Mouse (Mus musculus) midbrain, embryonic 15.5 days (tissue): ENCODE measurements around the gene Slc16a6. TPM values are rescaled to one million over a fixed set of nuclear protein-coding genes. Genes with fewer than 3 reads are reported as not detected.

ENCODE experiments used
- ATAC-seq: fragments of 200-750 bp; cut with Nextera tagmentation; replicated peaks from 2 replicates; pipeline ENCODE4 v1.8.0; 2017; ENCODE audit warnings: moderate TSS enrichment
- H3K27ac ChIP-seq: fragments of 300-500 bp; sonication (generic); 2 replicates; pipeline ENCODE4 v1.5.1; 2015; ENCODE audit warnings: mild to moderate bottlenecking, inconsistent platforms
- H3K27me3 ChIP-seq: fragments of 300-500 bp; sonication (generic); replicated peaks from 2 replicates; pipeline ENCODE4 v1.6.1; 2015; ENCODE audit warnings: inconsistent platforms
- H3K36me3 ChIP-seq: fragments of 300-500 bp; sonication (generic); replicated peaks from 2 replicates; pipeline ENCODE4 v1.6.1; 2015; ENCODE audit warnings: inconsistent platforms
- H3K4me1 ChIP-seq: fragments of 300-500 bp; sonication (generic); 2 replicates; pipeline ENCODE4 v1.6.1; 2015; ENCODE audit warnings: inconsistent platforms
- H3K4me2 ChIP-seq: fragments of 300-500 bp; sonication (generic); 2 replicates; pipeline ENCODE4 v1.6.1; 2015; ENCODE audit warnings: inconsistent platforms, mild to moderate bottlenecking, moderate library complexity
- H3K4me3 ChIP-seq: fragments of 300-500 bp; sonication (generic); 2 replicates; pipeline ENCODE4 v1.5.1; 2015; ENCODE audit warnings: mild to moderate bottlenecking, inconsistent platforms
- H3K9ac ChIP-seq: fragments of 300-500 bp; sonication (generic); 2 replicates; pipeline ENCODE4 v1.6.1; 2015; ENCODE audit warnings: mild to moderate bottlenecking, inconsistent platforms
- H3K9me3 ChIP-seq: fragments of 300-500 bp; sonication (generic); 2 replicates; pipeline ENCODE4 v1.6.1; 2016; ENCODE audit warnings: inconsistent platforms
- WGBS: fragments of 180-500 bp; shearing (Covaris S2); methylation state at CpG from one replicate; pipeline ENCODE4 v1.1.7; 2015; ENCODE audit warnings: mixed read lengths; 5-methylcytosine and 5-hydroxymethylcytosine counted together
- polyA plus RNA-seq: library from polyadenylated mRNA; unstranded; fragments of >200 nt; fragmentation: Nextera tagmentation; extraction: Ambion mirVana; gene quantifications from 2 replicates; pipeline ENCODE4 v1.2.1, GENCODE M21; 2015

Gene Slc16a6
- polyA plus RNA-seq, 1 experiment from 2014 or later: 4.1 TPM

GRCm38 (mm10) chr11:109465068-109465467, 8.3 kb downstream of the Slc16a6 start:
- Histone ChIP-seq H3K4me3 (no peak overlapping the region), H3K27me3 (no peaks in the 10 kb centered on the region), H3K4me2 (no peak overlapping the region), H3K4me1 (no peaks in the 10 kb centered on the region), H3K9ac (no peak overlapping the region), H3K36me3 (no peaks in the 10 kb centered on the region), H3K27ac (no peak overlapping the region), H3K9me3 (no peaks in the 10 kb centered on the region)
- 93% methylated on average over 4 of the region's 4 CpGs for WGBS
- no peak for ATAC-seq

GRCm38 (mm10) chr11:109460586-109460985, 12.8 kb downstream of the Slc16a6 start:
- Histone ChIP-seq H3K4me2 (no peak overlapping the region), H3K9me3 (no peaks in the 10 kb centered on the region), H3K27ac (no peak overlapping the region), H3K36me3 (no peaks in the 10 kb centered on the region), H3K4me3 (no peak overlapping the region), H3K9ac (no peak overlapping the region), H3K27me3 (no peaks in the 10 kb centered on the region), H3K4me1 (no peaks in the 10 kb centered on the region)
- no peak for ATAC-seq
- WGBS: 76% methylated on average over 5 of the region's 5 CpGs

- H3K4me3 ChIP-seq: no peak overlapping the region
- H3K4me2 ChIP-seq: no peak overlapping the region
- H3K9ac ChIP-seq: no peak overlapping the region
- no peaks in the 10 kb centered on the region for H3K27me3 ChIP-seq
- H3K27ac ChIP-seq: no peak overlapping the region
- H3K4me1 ChIP-seq: no peaks in the 10 kb centered on the region
- no peak for ATAC-seq
- no peaks in the 10 kb centered on the region for H3K36me3 ChIP-seq
- H3K9me3 ChIP-seq: no peaks in the 10 kb centered on the region
- WGBS: 94% methylated on average over 11 of the region's 11 CpGs
Observed at GRCm38 (mm10) chr11:109458165-109458564, 15.2 kb downstream of the Slc16a6 start.

GRCm38 (mm10) chr11:109456261-109456660, 17.1 kb downstream of the Slc16a6 start:
- Histone ChIP-seq H3K4me2 (no peak overlapping the region), H3K27ac (no peak overlapping the region), H3K27me3 (no peaks in the 10 kb centered on the region), H3K9me3 (no peaks in the 10 kb centered on the region), H3K4me1 (no peaks in the 10 kb centered on the region), H3K36me3 (no peaks in the 10 kb centered on the region), H3K9ac (no peak overlapping the region), H3K4me3 (no peak overlapping the region)
- WGBS: 79% methylated on average over 5 of the region's 5 CpGs
- ATAC-seq: no peak

GRCm38 (mm10) chr11:109451169-109451568, 22.2 kb downstream of the Slc16a6 start:
- Histone ChIP-seq H3K9me3 (no peaks in the 10 kb centered on the region), H3K27ac (no peak overlapping the region), H3K9ac (no peak overlapping the region), H3K27me3 (no peaks in the 10 kb centered on the region), H3K4me2 (no peak overlapping the region), H3K4me1 (no peaks in the 10 kb centered on the region), H3K4me3 (no peak overlapping the region), H3K36me3 (no peaks in the 10 kb centered on the region)
- WGBS: 85% methylated on average over 11 of the region's 11 CpGs
- ATAC-seq: no peak

GRCm38 (mm10) chr11:109445438-109446035, 27.9 kb downstream of the Slc16a6 start:
- 57% methylated on average over 13 of the region's 13 CpGs for WGBS
- no peak for ATAC-seq
- H3K4me3 ChIP-seq: no peak overlapping the region
- H3K9me3 ChIP-seq: no peaks in the 10 kb centered on the region
- no peak overlapping the region for H3K27ac ChIP-seq
- H3K4me1 ChIP-seq: no peaks in the 10 kb centered on the region
- H3K4me2 ChIP-seq: no peak overlapping the region
- H3K27me3 ChIP-seq: no peaks in the 10 kb centered on the region
- no peaks in the 10 kb centered on the region for H3K36me3 ChIP-seq
- no peak overlapping the region for H3K9ac ChIP-seq

- no peak for ATAC-seq
- no peak overlapping the region for H3K9ac ChIP-seq
- no peaks in the 10 kb centered on the region for H3K36me3 ChIP-seq
- H3K4me2 ChIP-seq: no peak overlapping the region
- no peaks in the 10 kb centered on the region for H3K9me3 ChIP-seq
- no peaks in the 10 kb centered on the region for H3K27me3 ChIP-seq
- peaks cover 8% of the 10 kb centered on the region for H3K4me1 ChIP-seq
- H3K4me3 ChIP-seq: no peak overlapping the region
- no peak overlapping the region for H3K27ac ChIP-seq
- WGBS: 48% methylated on average over 7 of the region's 7 CpGs
Observed at GRCm38 (mm10) chr11:109444600-109444999, 28.8 kb downstream of the Slc16a6 start.

GRCm38 (mm10) chr11:109443468-109444263, 29.7 kb downstream of the Slc16a6 start:
- H3K9me3 ChIP-seq: no peaks in the 10 kb centered on the region
- no peaks in the 10 kb centered on the region for H3K36me3 ChIP-seq
- H3K4me1 ChIP-seq: peaks cover 12% of the 10 kb centered on the region
- H3K27me3 ChIP-seq: no peaks in the 10 kb centered on the region
- H3K27ac ChIP-seq: no peak overlapping the region
- no peak overlapping the region for H3K4me3 ChIP-seq
- H3K4me2 ChIP-seq: no peak overlapping the region
- no peak overlapping the region for H3K9ac ChIP-seq
- no peak for ATAC-seq
- 92% methylated on average over 8 of the region's 8 CpGs for WGBS

GRCm38 (mm10) chr11:109442166-109442730, 31.1 kb downstream of the Slc16a6 start:
- Histone ChIP-seq H3K27me3 (no peaks in the 10 kb centered on the region), H3K9ac (no peak overlapping the region), H3K4me1 (peaks cover 12% of the 10 kb centered on the region), H3K4me2 (no peak overlapping the region), H3K4me3 (no peak overlapping the region), H3K36me3 (no peaks in the 10 kb centered on the region), H3K9me3 (no peaks in the 10 kb centered on the region), H3K27ac (no peak overlapping the region)
- no peak for ATAC-seq
- WGBS: 60% methylated on average over 5 of the region's 5 CpGs

- no peak overlapping the region for H3K4me3 ChIP-seq
- no peaks in the 10 kb centered on the region for H3K27me3 ChIP-seq
- ATAC-seq: no peak
- no peaks in the 10 kb centered on the region for H3K9me3 ChIP-seq
- 57% methylated on average over 3 of the region's 3 CpGs for WGBS
- H3K36me3 ChIP-seq: no peaks in the 10 kb centered on the region
- no peak overlapping the region for H3K4me2 ChIP-seq
- H3K9ac ChIP-seq: no peak overlapping the region
- H3K27ac ChIP-seq: no peak overlapping the region
- peaks cover 12% of the 10 kb centered on the region for H3K4me1 ChIP-seq
Observed at GRCm38 (mm10) chr11:109441119-109441518, 32.3 kb downstream of the Slc16a6 start.

GRCm38 (mm10) chr11:109440641-109441040, 32.8 kb downstream of the Slc16a6 start:
- no peaks in the 10 kb centered on the region for H3K9me3 ChIP-seq
- no peak overlapping the region for H3K9ac ChIP-seq
- no peak; the same call in 1 of the 2 replicates for ATAC-seq
- peak overlapping the region; percentile 69; the same call in 1 of the 2 replicates for H3K4me2 ChIP-seq
- H3K4me3 ChIP-seq: peak overlapping the region; percentile 40; the same call in 1 of the 2 replicates
- no peaks in the 10 kb centered on the region for H3K27me3 ChIP-seq
- H3K27ac ChIP-seq: no peak overlapping the region
- 62% methylated on average over 4 of the region's 4 CpGs for WGBS
- peaks cover 12% of the 10 kb centered on the region for H3K4me1 ChIP-seq
- peaks cover 2% of the 10 kb centered on the region; the same call in 1 of the 2 replicates for H3K36me3 ChIP-seq

- Histone ChIP-seq H3K4me1 (peaks cover 12% of the 10 kb centered on the region), H3K4me2 (peak overlapping the region; percentile 69), H3K9ac (peak overlapping the region; percentile 28), H3K9me3 (no peaks in the 10 kb centered on the region), H3K27me3 (no peaks in the 10 kb centered on the region), H3K27ac (no peak overlapping the region; the same call in 1 of the 2 replicates), H3K36me3 (peaks cover 9% of the 10 kb centered on the region; the same call in 1 of the 2 replicates), H3K4me3 (peak overlapping the region; percentile 40)
- peak; percentile 56; the same call in 1 of the 2 replicates for ATAC-seq
- WGBS: under 1% methylated on average over 32 of the region's 32 CpGs
Observed at GRCm38 (mm10) chr11:109439829-109440340, 33.5 kb downstream of the Slc16a6 start.
